Mouse (Mus musculus) lung, embryonic 14.5 days (tissue): ENCODE results near the gene Msi2. TPM values are rescaled to one million over a fixed set of nuclear protein-coding genes. Genes with fewer than 3 reads are reported as not detected.

Source experiments
- ATAC-seq: fragments of 200-750 bp; cut with Nextera tagmentation; 2 replicates; pipeline ENCODE4 v1.8.0; 2017; ENCODE audit warnings: mild to moderate bottlenecking, moderate TSS enrichment, moderate library complexity; ENCODE audit not compliant: insufficient read depth
- DNase-seq: peaks from one replicate; pipeline ENCODE4 v3.0.0-alpha.2; 2015
- H3K27ac ChIP-seq: fragments of 300-500 bp; sonication (generic); 2 replicates; pipeline ENCODE4 v1.5.1; 2014; ENCODE audit warnings: low read depth, mild to moderate bottlenecking, moderate library complexity
- H3K27me3 ChIP-seq: fragments of 300-500 bp; sonication (generic); 2 replicates; pipeline ENCODE4 v1.6.1; 2014; ENCODE audit warnings: low read length, control low read depth; ENCODE audit not compliant: insufficient read depth
- H3K36me3 ChIP-seq: fragments of 300-500 bp; sonication (generic); 2 replicates; pipeline ENCODE4 v1.6.1; 2014; ENCODE audit warnings: control low read depth; ENCODE audit not compliant: insufficient read depth
- H3K4me1 ChIP-seq: fragments of 300-500 bp; sonication (generic); 2 replicates; pipeline ENCODE4 v1.6.1; 2014; ENCODE audit warnings: antibody characterized with exemption, control low read depth; ENCODE audit not compliant: insufficient read depth
- H3K4me2 ChIP-seq: fragments of 300-500 bp; sonication (generic); 2 replicates; pipeline ENCODE4 v1.6.1; 2014; ENCODE audit warnings: mild to moderate bottlenecking
- H3K4me3 ChIP-seq: fragments of 300-500 bp; sonication (generic); 2 replicates; pipeline ENCODE4 v1.5.1; 2014; ENCODE audit warnings: low read depth, low read length
- H3K9ac ChIP-seq: fragments of 300-500 bp; sonication (generic); 2 replicates; pipeline ENCODE4 v1.6.1; 2014
- H3K9me3 ChIP-seq: fragments of 300-500 bp; sonication (generic); 2 replicates; pipeline ENCODE4 v1.6.1; 2016; ENCODE audit warnings: low read depth, low read length, control low read depth
- CTCF ChIP-seq: IDR thresholded peaks from 2 replicates; pipeline ENCODE4 v1.5.1; 2016; ENCODE audit warnings: antibody characterized with exemption, low read depth
- WGBS: fragments of 180-500 bp; shearing (Covaris S2); extraction: QIAGEN DNeasy Blood & Tissue Kit; methylation state at CpG from one replicate; pipeline ENCODE4 v1.1.7; 2014; 5-methylcytosine and 5-hydroxymethylcytosine counted together
- polyA plus RNA-seq: library from polyadenylated mRNA; unstranded; fragments of >200 nt; fragmentation: Nextera tagmentation; extraction: Ambion mirVana; gene quantifications from 2 replicates; pipeline ENCODE4 v1.2.1, GENCODE M21; 2014

The Msi2 gene
- polyA plus RNA-seq, 1 experiment from 2014 or later, result 12.7 TPM

GRCm38 (mm10) chr11:88328813-88329595 lies 389.3 kb downstream of the Msi2 start:
- Histone ChIP-seq H3K27ac (no peak overlapping the region), H3K4me2 (no peak overlapping the region), H3K9me3 (no peaks in the 10 kb centered on the region), H3K36me3 (no peaks in the 10 kb centered on the region), H3K27me3 (no peaks in the 10 kb centered on the region), H3K9ac (no peak overlapping the region), H3K4me3 (no peak overlapping the region), H3K4me1 (peaks cover 30% of the 10 kb centered on the region)
- TF ChIP-seq CTCF, result no peak
- WGBS, result 71% methylated on average over 17 of the region's 17 CpGs
- peak; percentile 88 for DNase-seq
- ATAC-seq, result no peak

DNA sequence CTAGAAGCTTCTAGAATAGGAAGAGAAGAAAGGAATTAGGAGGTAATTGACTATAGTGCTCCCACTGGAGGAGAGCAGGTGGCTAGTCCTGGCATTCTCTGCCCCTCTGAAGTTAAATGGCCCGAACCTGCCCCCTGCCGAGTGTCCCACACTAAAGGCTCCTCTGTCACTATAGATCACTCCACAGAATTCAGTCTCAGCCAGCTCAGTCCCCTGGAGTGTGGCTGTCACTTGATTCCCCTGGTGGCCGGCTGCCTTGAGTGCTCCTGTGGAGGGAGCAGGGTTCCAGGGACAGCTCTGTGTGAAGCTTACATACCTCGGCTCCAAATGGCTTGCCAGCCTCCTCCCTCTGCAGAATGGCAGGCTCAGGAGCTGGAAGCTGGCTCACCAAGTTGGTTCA lies 391.3 kb downstream of the Msi2 start:
- Histone ChIP-seq H3K36me3 (no peaks in the 10 kb centered on the region), H3K4me1 (peaks cover 25% of the 10 kb centered on the region), H3K27ac (no peak overlapping the region), H3K4me3 (no peak overlapping the region), H3K9ac (no peak overlapping the region), H3K9me3 (no peaks in the 10 kb centered on the region), H3K4me2 (no peak overlapping the region), H3K27me3 (no peaks in the 10 kb centered on the region)
- ATAC-seq, result no peak
- peak; percentile 38 for DNase-seq
- 9% methylated on average over 4 of the region's 4 CpGs for WGBS
- TF ChIP-seq CTCF, result peak; percentile 31; the same call in 1 of the 2 replicates

GRCm38 (mm10) chr11:88318850-88319249 lies 399.5 kb downstream of the Msi2 start:
- H3K36me3 ChIP-seq, result no peaks in the 10 kb centered on the region
- no peak for TF ChIP-seq CTCF
- DNase-seq, result no peak
- H3K9ac ChIP-seq, result no peak overlapping the region
- H3K4me3 ChIP-seq, result no peak overlapping the region
- no peak overlapping the region for H3K4me2 ChIP-seq
- H3K4me1 ChIP-seq, result peaks cover 14% of the 10 kb centered on the region; the same call in 1 of the 2 replicates
- WGBS, result 59% methylated on average over 5 of the region's 5 CpGs
- no peaks in the 10 kb centered on the region for H3K27me3 ChIP-seq
- no peak overlapping the region for H3K27ac ChIP-seq
- ATAC-seq, result no peak
- no peaks in the 10 kb centered on the region for H3K9me3 ChIP-seq

GRCm38 (mm10) chr11:88315393-88315792 lies 402.9 kb downstream of the Msi2 start:
- Histone ChIP-seq H3K27ac (no peak overlapping the region), H3K4me2 (no peak overlapping the region), H3K9me3 (no peaks in the 10 kb centered on the region), H3K4me3 (no peak overlapping the region), H3K9ac (no peak overlapping the region), H3K4me1 (peaks cover 14% of the 10 kb centered on the region; the same call in 1 of the 2 replicates), H3K27me3 (no peaks in the 10 kb centered on the region), H3K36me3 (no peaks in the 10 kb centered on the region)
- DNase-seq (no peak), ATAC-seq (no peak)
- 71% methylated on average over 5 of the region's 5 CpGs for WGBS
- TF ChIP-seq CTCF, result no peak

- peaks cover 14% of the 10 kb centered on the region; the same call in 1 of the 2 replicates for H3K4me1 ChIP-seq
- no peak overlapping the region for H3K4me3 ChIP-seq
- ATAC-seq (no peak), DNase-seq (peak; percentile 32)
- no peaks in the 10 kb centered on the region for H3K36me3 ChIP-seq
- no peak overlapping the region for H3K9ac ChIP-seq
- no peaks in the 10 kb centered on the region for H3K9me3 ChIP-seq
- TF ChIP-seq CTCF, result no peak
- no peak overlapping the region for H3K4me2 ChIP-seq
- no peak overlapping the region for H3K27ac ChIP-seq
- 35% methylated on average over 6 of the region's 6 CpGs for WGBS
- H3K27me3 ChIP-seq, result no peaks in the 10 kb centered on the region
Measured at GRCm38 (mm10) chr11:88314471-88314870, 403.8 kb downstream of the Msi2 start.

- no peak overlapping the region for H3K27ac ChIP-seq
- DNase-seq (peak; percentile 59), ATAC-seq (0 out of 2 replicates have a peak, but pooled peaks have one; percentile 28)
- H3K4me2 ChIP-seq, result no peak overlapping the region
- no peak for TF ChIP-seq CTCF
- H3K27me3 ChIP-seq, result no peaks in the 10 kb centered on the region
- peaks cover 9% of the 10 kb centered on the region; the same call in 1 of the 2 replicates for H3K4me1 ChIP-seq
- 7% methylated on average over 8 of the region's 8 CpGs for WGBS
- no peak overlapping the region for H3K4me3 ChIP-seq
- no peak overlapping the region for H3K9ac ChIP-seq
- no peaks in the 10 kb centered on the region for H3K9me3 ChIP-seq
- no peaks in the 10 kb centered on the region for H3K36me3 ChIP-seq
Measured at GRCm38 (mm10) chr11:88313512-88313911, 404.8 kb downstream of the Msi2 start.

DNA sequence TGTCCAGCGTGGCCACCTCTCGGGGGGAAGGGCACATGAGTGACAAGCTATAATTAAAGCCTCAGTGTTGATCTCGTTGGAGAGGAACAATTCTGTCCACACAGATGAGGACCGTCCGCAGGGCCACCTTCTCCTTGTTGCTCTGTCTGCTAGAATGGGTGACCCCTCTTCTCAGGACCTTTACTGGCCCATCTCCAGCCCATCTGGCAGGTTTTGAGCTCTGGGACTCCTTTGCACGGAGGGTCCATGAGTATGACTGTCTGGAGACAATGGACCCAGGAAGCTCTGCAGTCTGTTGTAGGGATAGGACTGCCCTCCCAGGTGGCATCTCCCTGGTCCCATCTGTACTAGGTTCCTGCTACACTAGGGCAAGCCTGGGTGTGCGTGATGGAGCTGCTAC lies 406.7 kb downstream of the Msi2 start:
- Histone ChIP-seq H3K36me3 (no peaks in the 10 kb centered on the region), H3K27me3 (no peaks in the 10 kb centered on the region), H3K4me1 (peaks cover 9% of the 10 kb centered on the region; the same call in 1 of the 2 replicates), H3K9ac (no peak overlapping the region), H3K27ac (no peak overlapping the region), H3K9me3 (no peaks in the 10 kb centered on the region), H3K4me3 (no peak overlapping the region), H3K4me2 (no peak overlapping the region)
- WGBS, result 70% methylated on average over 7 of the region's 7 CpGs
- TF ChIP-seq CTCF, result no peak
- DNase-seq (no peak), ATAC-seq (no peak)
